Mouse (Mus musculus) liver, adult 2 months (tissue): Measurements from ENCODE around the gene Crim1. TPM values are rescaled to one million over a fixed set of nuclear protein-coding genes. Genes with fewer than 3 reads are reported as not detected.

Experiments
- DNase-seq: peaks from one replicate; pipeline ENCODE4 v3.0.0-alpha.2; 2011; ENCODE audit warnings: low read depth, low spot score; ENCODE audit errors: extremely low read depth
- H3K27ac ChIP-seq: fragments of 200-500 bp; replicated peaks from 2 replicates; pipeline ENCODE4 v1.5.1; 2012; ENCODE audit warnings: low read depth, mild to moderate bottlenecking, control low read depth, inconsistent platforms, low read length; ENCODE audit not compliant: insufficient read depth
- H3K27me3 ChIP-seq: fragments of 200-500 bp; 2 replicates; pipeline ENCODE4 v1.6.1; 2012; ENCODE audit warnings: mild to moderate bottlenecking, moderate library complexity, low read length, inconsistent platforms; ENCODE audit not compliant: control insufficient read depth, insufficient read depth
- H3K36me3 ChIP-seq: fragments of 200-500 bp; 2 replicates; pipeline ENCODE4 v1.6.1; 2012; ENCODE audit warnings: low read length, inconsistent platforms; ENCODE audit not compliant: control insufficient read depth, insufficient read depth
- H3K4me1 ChIP-seq: fragments of 200-500 bp; 2 replicates; pipeline ENCODE4 v1.6.1; 2011; ENCODE audit warnings: low read length; ENCODE audit not compliant: control insufficient read depth, insufficient read depth
- H3K4me3 ChIP-seq: fragments of 200-500 bp; 2 replicates; pipeline ENCODE4 v1.5.1; 2011; ENCODE audit warnings: low read depth, mild to moderate bottlenecking, control low read depth, low read length, moderate library complexity; ENCODE audit not compliant: insufficient read depth
- H3K79me2 ChIP-seq: fragments of 200-500 bp; 2 replicates; pipeline ENCODE4 v1.6.1; 2012; ENCODE audit warnings: inconsistent platforms, mild to moderate bottlenecking, low read length, moderate library complexity; ENCODE audit not compliant: control insufficient read depth, insufficient read depth
- H3K9ac ChIP-seq: fragments of 200-500 bp; 2 replicates; pipeline ENCODE4 v1.6.1; 2012; ENCODE audit warnings: low read depth, mild to moderate bottlenecking, control low read depth, inconsistent platforms, low read length
- CTCF ChIP-seq: fragments of 200-500 bp; IDR thresholded peaks from 2 replicates; pipeline ENCODE4 v1.5.1; 2011; ENCODE audit warnings: low read depth, low read length, control low read depth
- POLR2A ChIP-seq: fragments of 200-500 bp; IDR thresholded peaks from 2 replicates; pipeline ENCODE4 v1.6.1; 2011; ENCODE audit warnings: low read length, control low read depth; ENCODE audit not compliant: insufficient read depth; ENCODE audit errors: extremely low read depth
- WGBS: fragments of 180-500 bp; shearing (Covaris S2); methylation state at CpG from one replicate; pipeline ENCODE4 v1.1.7; 2018; 5-methylcytosine and 5-hydroxymethylcytosine counted together
- polyA plus RNA-seq: library from polyadenylated mRNA; depleted of rRNA; stranded (reverse); fragments of >200 nt; gene quantifications from 2 replicates; pipeline ENCODE4 v1.2.3, GENCODE M21; 2012
- total RNA-seq: library from RNA; depleted of rRNA; stranded (reverse); fragments of >200 nt; gene quantifications from 2 replicates; pipeline ENCODE4 v1.2.3, GENCODE M21; 2014

Gene Crim1
- total and polyA plus RNA-seq, 2 experiments, result 5.6 to 9.0 TPM

DNA sequence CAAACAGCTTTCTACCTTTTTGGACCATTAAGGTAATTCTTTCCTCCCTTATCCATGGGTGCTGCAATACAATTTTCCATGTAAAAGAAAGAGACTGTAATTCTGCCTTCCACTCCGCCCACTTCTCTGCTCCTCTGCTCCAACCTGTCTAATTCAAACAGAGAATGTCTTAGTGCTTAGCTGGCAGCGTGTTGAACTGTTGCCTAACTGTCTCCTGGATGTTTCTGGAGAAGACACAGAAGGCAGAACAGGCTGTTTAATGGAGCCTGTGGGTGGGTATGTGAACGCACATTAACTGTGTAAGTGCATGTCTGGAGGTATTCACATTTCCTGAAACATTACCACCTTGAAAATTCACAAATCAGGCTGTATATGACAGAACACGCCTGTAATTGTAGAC, 33.5 kb upstream of the Crim1 start:
- H3K4me3 ChIP-seq, result no peak overlapping the region
- H3K36me3 ChIP-seq, result no peaks in the 10 kb centered on the region
- no peak overlapping the region for H3K27ac ChIP-seq
- TF ChIP-seq POLR2A (no peak), CTCF (no peak)
- no peak overlapping the region for H3K9ac ChIP-seq
- no peaks in the 10 kb centered on the region for H3K27me3 ChIP-seq
- no peaks in the 10 kb centered on the region for H3K79me2 ChIP-seq
- H3K4me1 ChIP-seq, result no peaks in the 10 kb centered on the region
- 86% methylated on average over 4 of the region's 4 CpGs for WGBS
- no peak for DNase-seq

DNA sequence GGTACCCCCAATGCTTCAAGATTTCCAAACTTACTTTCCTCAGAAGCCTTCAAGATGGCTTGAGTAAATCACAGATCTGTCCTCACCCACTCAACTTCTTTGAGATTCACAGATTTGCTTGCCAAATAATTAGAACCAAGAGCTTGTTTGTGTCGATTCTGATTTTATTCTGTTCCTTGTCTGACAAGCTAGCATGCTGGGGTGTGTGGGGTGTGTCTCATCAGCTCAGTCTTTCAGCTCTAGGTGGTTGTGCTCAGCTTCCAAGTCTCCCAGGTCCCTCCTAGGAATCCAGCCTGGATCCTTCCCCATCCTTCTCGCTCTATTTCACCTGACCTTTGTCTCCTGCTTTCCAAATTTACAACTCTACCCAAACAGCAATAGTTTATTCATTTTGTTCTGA, 27.7 kb upstream of the Crim1 start:
- DNase-seq, result no peak
- no peak overlapping the region for H3K4me3 ChIP-seq
- H3K36me3 ChIP-seq, result no peaks in the 10 kb centered on the region
- no peak overlapping the region for H3K27ac ChIP-seq
- H3K4me1 ChIP-seq, result no peaks in the 10 kb centered on the region
- no peak overlapping the region for H3K9ac ChIP-seq
- no peaks in the 10 kb centered on the region for H3K79me2 ChIP-seq
- 59% methylated on average over 2 of the region's 2 CpGs for WGBS
- no peaks in the 10 kb centered on the region for H3K27me3 ChIP-seq
- TF ChIP-seq CTCF, result no peak
- TF ChIP-seq POLR2A, result no peak

DNA sequence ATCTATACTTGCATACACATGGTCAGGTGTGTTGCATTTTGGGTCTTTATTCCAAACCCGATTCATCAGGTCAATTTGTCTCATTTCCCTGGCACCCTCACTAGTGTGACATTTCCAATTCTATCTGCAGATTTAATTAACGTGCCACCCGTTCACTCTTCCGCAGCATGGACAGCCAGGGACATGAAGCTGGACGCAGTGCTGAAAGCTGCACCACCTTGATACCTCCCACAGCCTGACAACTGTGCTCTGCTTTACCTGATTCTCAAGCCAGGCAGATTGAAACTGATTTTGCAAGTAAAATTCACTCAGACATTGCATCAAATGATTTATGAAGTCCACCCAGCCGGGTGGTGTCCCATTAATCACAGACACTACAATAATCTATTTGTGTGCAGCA, 19.3 kb upstream of the Crim1 start:
- Histone ChIP-seq H3K36me3 (no peaks in the 10 kb centered on the region), H3K27ac (no peak overlapping the region), H3K4me3 (no peak overlapping the region), H3K79me2 (no peaks in the 10 kb centered on the region), H3K4me1 (no peaks in the 10 kb centered on the region), H3K27me3 (no peaks in the 10 kb centered on the region), H3K9ac (no peak overlapping the region)
- 87% methylated on average over 6 of the region's 6 CpGs for WGBS
- DNase-seq, result no peak
- TF ChIP-seq POLR2A (no peak), CTCF (no peak)

DNA sequence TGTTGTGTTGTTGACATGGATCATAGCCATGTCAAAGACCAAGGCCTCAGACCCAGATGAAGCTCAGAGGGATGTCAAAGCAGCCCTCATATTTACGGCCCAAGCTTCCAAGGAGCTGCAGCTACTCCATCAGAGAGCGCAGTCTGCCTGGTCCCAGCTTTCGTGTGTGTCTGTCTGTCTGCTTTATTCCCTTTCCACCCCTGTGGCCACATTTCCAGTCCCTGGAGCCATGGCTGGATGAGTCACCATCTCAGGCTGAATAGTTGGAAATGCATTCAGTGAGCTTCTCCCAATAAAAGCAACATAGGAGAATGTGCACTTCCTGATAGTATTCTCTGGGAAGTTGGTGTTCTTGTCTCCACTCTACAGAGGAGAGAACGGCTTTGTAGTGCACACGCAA, 3.9 kb upstream of the Crim1 start:
- WGBS, result 90% methylated on average over 5 of the region's 5 CpGs
- Histone ChIP-seq H3K79me2 (peaks cover 9% of the 10 kb centered on the region; the same call in 1 of the 2 replicates), H3K27me3 (no peaks in the 10 kb centered on the region), H3K9ac (no peak overlapping the region), H3K4me1 (peaks cover 3% of the 10 kb centered on the region; the same call in 1 of the 2 replicates), H3K36me3 (no peaks in the 10 kb centered on the region), H3K4me3 (no peak overlapping the region), H3K27ac (no peak overlapping the region)
- DNase-seq, result no peak
- TF ChIP-seq CTCF (no peak), POLR2A (no peak)

DNA sequence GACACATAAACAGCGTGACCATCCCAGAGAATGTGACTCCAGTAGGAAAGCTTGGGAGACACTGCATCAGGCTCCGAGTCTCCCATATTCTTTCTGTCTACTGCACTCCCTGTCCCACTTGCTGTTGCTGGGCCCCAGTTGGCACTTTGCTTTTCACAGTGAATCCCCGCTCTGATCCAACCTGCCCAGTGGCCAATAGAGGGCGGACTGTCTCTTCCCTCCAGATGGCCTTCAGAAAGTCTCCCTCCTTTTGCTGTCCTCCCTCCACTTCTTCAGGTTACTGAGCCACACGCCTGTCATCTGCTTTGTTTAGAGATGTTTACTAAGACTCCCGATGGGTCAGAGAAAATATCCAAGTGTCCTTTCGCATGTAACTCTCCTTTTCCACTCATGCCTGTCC, 2.9 kb upstream of the Crim1 start:
- peaks cover 15% of the 10 kb centered on the region; the same call in 1 of the 2 replicates for H3K79me2 ChIP-seq
- 24% methylated on average over 7 of the region's 7 CpGs for WGBS
- H3K4me3 ChIP-seq, result no peak overlapping the region
- H3K27me3 ChIP-seq, result no peaks in the 10 kb centered on the region
- H3K36me3 ChIP-seq, result no peaks in the 10 kb centered on the region
- TF ChIP-seq CTCF, result peak; percentile 92
- TF ChIP-seq POLR2A, result no peak
- DNase-seq, result no peak
- H3K4me1 ChIP-seq, result peaks cover 11% of the 10 kb centered on the region
- H3K27ac ChIP-seq, result no peak overlapping the region
- H3K9ac ChIP-seq, result no peak overlapping the region

DNA sequence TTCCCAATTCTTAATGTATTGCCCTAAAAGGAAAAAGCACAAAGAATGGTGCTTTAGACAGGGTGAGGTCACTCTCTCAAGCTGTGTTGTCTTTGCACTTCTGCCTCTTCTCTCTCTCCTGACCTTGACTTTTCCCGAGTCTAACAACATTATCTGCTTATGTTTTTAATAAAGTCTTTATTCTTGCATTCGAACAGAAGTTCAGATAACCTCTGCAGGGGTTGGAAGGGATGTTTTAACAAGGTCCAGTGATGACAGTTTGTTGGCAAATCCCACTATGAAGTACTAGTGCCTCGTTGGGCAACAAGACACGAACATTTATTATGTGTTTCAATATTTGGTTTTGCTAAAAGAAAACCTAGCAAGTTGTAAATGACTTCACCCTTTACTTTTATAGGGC, 1.9 kb upstream of the Crim1 start:
- 58% methylated on average over 4 of the region's 4 CpGs for WGBS
- peaks cover 12% of the 10 kb centered on the region for H3K4me1 ChIP-seq
- no peak for DNase-seq

More for the DNA sequence above, 1.9 kb upstream of the Crim1 start:
- H3K9ac ChIP-seq, result no peak overlapping the region
- no peak overlapping the region for H3K4me3 ChIP-seq
- TF ChIP-seq POLR2A, result no peak
- no peaks in the 10 kb centered on the region for H3K36me3 ChIP-seq
- no peak overlapping the region for H3K27ac ChIP-seq
- H3K79me2 ChIP-seq, result peaks cover 21% of the 10 kb centered on the region; the same call in 1 of the 2 replicates
- H3K27me3 ChIP-seq, result no peaks in the 10 kb centered on the region
